Mouse (Mus musculus): ENCODE results near the gene Cfap73. TPM values are rescaled to one million over a fixed set of nuclear protein-coding genes. Genes with fewer than 3 reads are reported as not detected.

The Cfap73 gene
- polyA plus RNA-seq, 1 experiment from 2014 or later: 0.82 TPM

GRCm38 (mm10) chr5:120670132-120670531 lies 36.1 kb upstream of the Cfap73 start:
- H3K9ac ChIP-seq (ENCODE audit: low read depth, low read length): no peak overlapping the region
- no peaks in the 10 kb centered on the region for H3K4me1 ChIP-seq (replicated peaks; ENCODE audit: control insufficient read depth, insufficient read depth, low read length)
- no peaks in the 10 kb centered on the region for H3K9me3 ChIP-seq (ENCODE audit: control insufficient read depth, low read length)
- H3K4me2 ChIP-seq (replicated peaks; ENCODE audit: low read depth, low read length): no peak overlapping the region
- peaks cover 2% of the 10 kb centered on the region; the same call in 1 of the 2 replicates for H3K27me3 ChIP-seq (ENCODE audit: control insufficient read depth, insufficient read depth, low read length)
- no peaks in the 10 kb centered on the region for H3K36me3 ChIP-seq (ENCODE audit: control insufficient read depth, insufficient read depth, low read length)
- no peak overlapping the region for H3K4me3 ChIP-seq (ENCODE audit: low read depth, low read length)
- DNase-seq (ENCODE audit: low spot score) (no peak), ATAC-seq (ENCODE audit: low FRiP score) (no peak)
- H3K27ac ChIP-seq (ENCODE audit: low read depth, low read length): no peak overlapping the region
- WGBS: 86% methylated on average over 7 of the region's 7 CpGs

- ATAC-seq (ENCODE audit: low FRiP score): no peak
- DNase-seq (ENCODE audit: low spot score): no peak
- H3K27me3 ChIP-seq (ENCODE audit: control insufficient read depth, insufficient read depth, low read length): peaks cover 2% of the 10 kb centered on the region; the same call in 1 of the 2 replicates
These were observed 34.7 kb upstream of the Cfap73 start for GRCm38 (mm10) chr5:120668761-120669160.

GRCm38 (mm10) chr5:120664888-120665287 lies 30.9 kb upstream of the Cfap73 start:
- WGBS: 58% methylated on average over 2 of the region's 2 CpGs
- Histone ChIP-seq H3K9me3 (ENCODE audit: control insufficient read depth, low read length) (no peaks in the 10 kb centered on the region), H3K9ac (ENCODE audit: low read depth, low read length) (no peak overlapping the region), H3K36me3 (ENCODE audit: control insufficient read depth, insufficient read depth, low read length) (no peaks in the 10 kb centered on the region), H3K27ac (ENCODE audit: low read depth, low read length) (no peak overlapping the region), H3K4me2 (replicated peaks; ENCODE audit: low read depth, low read length) (no peak overlapping the region), H3K4me3 (ENCODE audit: low read depth, low read length) (no peak overlapping the region), H3K27me3 (ENCODE audit: control insufficient read depth, insufficient read depth, low read length) (peaks cover 2% of the 10 kb centered on the region; the same call in 1 of the 2 replicates), H3K4me1 (replicated peaks; ENCODE audit: control insufficient read depth, insufficient read depth, low read length) (no peaks in the 10 kb centered on the region)
- no peak for ATAC-seq (ENCODE audit: low FRiP score)
- no peak for DNase-seq (ENCODE audit: low spot score)

More at GRCm38 (mm10) chr5:120668761-120669160, 34.7 kb upstream of the Cfap73 start:
- WGBS: 70% methylated on average over 7 of the region's 7 CpGs
- no peaks in the 10 kb centered on the region for H3K4me1 ChIP-seq (replicated peaks; ENCODE audit: control insufficient read depth, insufficient read depth, low read length)
- H3K36me3 ChIP-seq (ENCODE audit: control insufficient read depth, insufficient read depth, low read length): no peaks in the 10 kb centered on the region
- H3K4me3 ChIP-seq (ENCODE audit: low read depth, low read length): no peak overlapping the region
- H3K27ac ChIP-seq (ENCODE audit: low read depth, low read length): no peak overlapping the region
- no peak overlapping the region for H3K9ac ChIP-seq (ENCODE audit: low read depth, low read length)
- no peaks in the 10 kb centered on the region for H3K9me3 ChIP-seq (ENCODE audit: control insufficient read depth, low read length)
- no peak overlapping the region for H3K4me2 ChIP-seq (replicated peaks; ENCODE audit: low read depth, low read length)

DNA sequence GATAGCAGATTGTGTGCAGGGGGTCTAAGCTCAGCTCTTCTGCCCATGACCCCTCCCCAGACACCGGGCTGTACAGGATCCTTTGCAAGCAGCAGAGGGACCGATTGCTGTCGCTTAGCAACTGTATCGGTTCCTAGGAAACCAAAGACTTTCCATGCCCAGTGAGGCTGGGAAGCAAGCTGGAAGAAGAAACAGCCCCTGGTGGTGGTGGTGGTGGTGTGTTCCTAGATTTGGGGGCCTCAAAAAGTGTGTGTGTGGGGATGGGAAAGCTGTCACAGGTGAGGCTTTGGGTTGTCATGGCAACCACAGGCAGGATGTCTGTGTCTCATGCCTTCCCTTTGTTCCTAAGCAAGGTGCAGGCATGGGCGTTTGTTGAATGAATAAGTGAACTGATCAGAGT lies 26.8 kb upstream of the Cfap73 start:
- ATAC-seq (ENCODE audit: low FRiP score): no peak
- Histone ChIP-seq H3K9ac (ENCODE audit: low read depth, low read length) (no peak overlapping the region), H3K4me3 (ENCODE audit: low read depth, low read length) (no peak overlapping the region), H3K27me3 (ENCODE audit: control insufficient read depth, insufficient read depth, low read length) (no peaks in the 10 kb centered on the region), H3K36me3 (ENCODE audit: control insufficient read depth, insufficient read depth, low read length) (no peaks in the 10 kb centered on the region), H3K9me3 (ENCODE audit: control insufficient read depth, low read length) (no peaks in the 10 kb centered on the region), H3K27ac (ENCODE audit: low read depth, low read length) (no peak overlapping the region), H3K4me2 (replicated peaks; ENCODE audit: low read depth, low read length) (no peak overlapping the region), H3K4me1 (replicated peaks; ENCODE audit: control insufficient read depth, insufficient read depth, low read length) (no peaks in the 10 kb centered on the region)
- 48% methylated on average over 5 of the region's 5 CpGs for WGBS
- no peak for DNase-seq (ENCODE audit: low spot score)

GRCm38 (mm10) chr5:120656281-120656751 lies 22.3 kb upstream of the Cfap73 start:
- Histone ChIP-seq H3K4me2 (replicated peaks; ENCODE audit: low read depth, low read length) (no peak overlapping the region), H3K27me3 (ENCODE audit: control insufficient read depth, insufficient read depth, low read length) (no peaks in the 10 kb centered on the region; the same call in 1 of the 2 replicates), H3K4me3 (ENCODE audit: low read depth, low read length) (no peak overlapping the region), H3K27ac (ENCODE audit: low read depth, low read length) (no peak overlapping the region), H3K36me3 (ENCODE audit: control insufficient read depth, insufficient read depth, low read length) (no peaks in the 10 kb centered on the region), H3K9me3 (ENCODE audit: control insufficient read depth, low read length) (no peaks in the 10 kb centered on the region), H3K9ac (ENCODE audit: low read depth, low read length) (no peak overlapping the region), H3K4me1 (replicated peaks; ENCODE audit: control insufficient read depth, insufficient read depth, low read length) (no peaks in the 10 kb centered on the region)
- ATAC-seq (ENCODE audit: low FRiP score) (no peak), DNase-seq (ENCODE audit: low spot score) (no peak)
- 89% methylated on average over 12 of the region's 12 CpGs for WGBS

GRCm38 (mm10) chr5:120653873-120654272 lies 19.8 kb upstream of the Cfap73 start:
- Histone ChIP-seq H3K27ac (ENCODE audit: low read depth, low read length) (no peak overlapping the region), H3K36me3 (ENCODE audit: control insufficient read depth, insufficient read depth, low read length) (no peaks in the 10 kb centered on the region), H3K9me3 (ENCODE audit: control insufficient read depth, low read length) (no peaks in the 10 kb centered on the region), H3K4me1 (replicated peaks; ENCODE audit: control insufficient read depth, insufficient read depth, low read length) (peaks cover under 1% of the 10 kb centered on the region; the same call in 1 of the 2 replicates), H3K27me3 (ENCODE audit: control insufficient read depth, insufficient read depth, low read length) (peaks cover 19% of the 10 kb centered on the region), H3K4me2 (replicated peaks; ENCODE audit: low read depth, low read length) (no peak overlapping the region), H3K4me3 (ENCODE audit: low read depth, low read length) (no peak overlapping the region), H3K9ac (ENCODE audit: low read depth, low read length) (no peak overlapping the region)
- DNase-seq (ENCODE audit: low spot score): no peak
- no peak for ATAC-seq (ENCODE audit: low FRiP score)
- WGBS: 89% methylated on average over 2 of the region's 2 CpGs

GRCm38 (mm10) chr5:120652915-120653701 lies 19.1 kb upstream of the Cfap73 start:
- Histone ChIP-seq H3K27me3 (ENCODE audit: control insufficient read depth, insufficient read depth, low read length) (peaks cover 27% of the 10 kb centered on the region), H3K4me3 (ENCODE audit: low read depth, low read length) (no peak overlapping the region), H3K4me1 (replicated peaks; ENCODE audit: control insufficient read depth, insufficient read depth, low read length) (peaks cover 2% of the 10 kb centered on the region; the same call in 1 of the 2 replicates), H3K4me2 (replicated peaks; ENCODE audit: low read depth, low read length) (no peak overlapping the region), H3K36me3 (ENCODE audit: control insufficient read depth, insufficient read depth, low read length) (no peaks in the 10 kb centered on the region), H3K9ac (ENCODE audit: low read depth, low read length) (no peak overlapping the region), H3K27ac (ENCODE audit: low read depth, low read length) (no peak overlapping the region), H3K9me3 (ENCODE audit: control insufficient read depth, low read length) (no peaks in the 10 kb centered on the region)
- DNase-seq (ENCODE audit: low spot score) (no peak), ATAC-seq (ENCODE audit: low FRiP score) (no peak)
- WGBS: 83% methylated on average over 28 of the region's 28 CpGs

DNA sequence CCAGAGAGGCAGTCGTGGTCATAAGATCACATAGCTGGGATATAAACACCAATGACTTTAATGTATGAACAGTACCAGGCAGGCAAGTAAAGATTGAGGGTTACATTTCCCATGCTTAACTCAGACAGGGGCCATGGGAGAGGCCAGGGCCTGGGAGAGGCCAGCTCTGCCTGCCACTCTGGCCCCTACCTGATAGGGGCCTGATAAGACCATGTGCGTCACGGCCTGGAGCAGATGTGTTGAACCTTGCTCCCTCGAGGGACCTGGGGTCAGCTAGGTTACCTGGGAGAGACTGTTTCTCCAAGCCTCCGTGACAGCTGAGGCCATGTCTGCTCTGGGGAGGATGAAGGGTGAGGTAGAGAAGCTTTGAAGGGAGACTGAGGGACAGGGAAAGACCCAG lies 17.2 kb upstream of the Cfap73 start:
- peaks cover 2% of the 10 kb centered on the region; the same call in 1 of the 2 replicates for H3K4me1 ChIP-seq (replicated peaks; ENCODE audit: control insufficient read depth, insufficient read depth, low read length)
- 72% methylated on average over 5 of the region's 5 CpGs for WGBS
- DNase-seq (ENCODE audit: low spot score) (no peak), ATAC-seq (ENCODE audit: low FRiP score) (no peak)
- H3K4me2 ChIP-seq (replicated peaks; ENCODE audit: low read depth, low read length): no peak overlapping the region
- H3K27ac ChIP-seq (ENCODE audit: low read depth, low read length): no peak overlapping the region
- no peak overlapping the region for H3K9ac ChIP-seq (ENCODE audit: low read depth, low read length)
- no peaks in the 10 kb centered on the region for H3K9me3 ChIP-seq (ENCODE audit: control insufficient read depth, low read length)
- H3K36me3 ChIP-seq (ENCODE audit: control insufficient read depth, insufficient read depth, low read length): no peaks in the 10 kb centered on the region
- H3K27me3 ChIP-seq (ENCODE audit: control insufficient read depth, insufficient read depth, low read length): peaks cover 31% of the 10 kb centered on the region
- H3K4me3 ChIP-seq (ENCODE audit: low read depth, low read length): no peak overlapping the region

- peaks cover 2% of the 10 kb centered on the region; the same call in 1 of the 2 replicates for H3K4me1 ChIP-seq (replicated peaks; ENCODE audit: control insufficient read depth, insufficient read depth, low read length)
- H3K9me3 ChIP-seq (ENCODE audit: control insufficient read depth, low read length): no peaks in the 10 kb centered on the region
- no peak overlapping the region for H3K27ac ChIP-seq (ENCODE audit: low read depth, low read length)
- ATAC-seq (ENCODE audit: low FRiP score): no peak
- 21% methylated on average over 13 of the region's 13 CpGs for WGBS
- no peak for DNase-seq (ENCODE audit: low spot score)
- H3K36me3 ChIP-seq (ENCODE audit: control insufficient read depth, insufficient read depth, low read length): no peaks in the 10 kb centered on the region
- H3K4me3 ChIP-seq (ENCODE audit: low read depth, low read length): no peak overlapping the region
- no peak overlapping the region for H3K9ac ChIP-seq (ENCODE audit: low read depth, low read length)
- H3K4me2 ChIP-seq (replicated peaks; ENCODE audit: low read depth, low read length): no peak overlapping the region
- H3K27me3 ChIP-seq (ENCODE audit: control insufficient read depth, insufficient read depth, low read length): peaks cover 31% of the 10 kb centered on the region
These were observed 15.9 kb upstream of the Cfap73 start for GRCm38 (mm10) chr5:120649938-120650337.

Measured in hindbrain, embryonic 11.5 days (tissue).